Mouse (Mus musculus): ENCODE measurements at regions not wholly inside any gene's neighbourhood (a gene's known extent, or its start where the extent isn't known, plus 50 kb on each side); places are given as distances from the start of the nearest gene placed in this dataset.

GRCm38 (mm10) chr15:25468478-25468877 lies 54.9 kb upstream of the Basp1 start:
- peaks cover 6% of the 10 kb centered on the region; the same call in 1 of the 2 replicates for H3K4me1 ChIP-seq
- 0 out of 2 replicates have a peak, but pooled peaks cover 2% of the 10 kb centered on the region for H3K9me3 ChIP-seq
- no peaks in the 10 kb centered on the region for H3K36me3 ChIP-seq (replicated peaks; ENCODE audit: low read length)
- TF ChIP-seq FLI1 (IDR thresholded peaks at IDR 0.05; ENCODE audit: low read length) (no peak), GATA1 (IDR thresholded peaks at IDR 0.05; ENCODE audit: borderline replicate concordance, low read length) (no peak)
- no peak overlapping the region for H3K4me3 ChIP-seq (replicated peaks)
- H3K27me3 ChIP-seq (replicated peaks), result peaks cover 5% of the 10 kb centered on the region

GRCm38 (mm10) chr15:25469185-25469845 lies 55.8 kb upstream of the Basp1 start:
- Histone ChIP-seq H3K4me3 (replicated peaks) (no peak overlapping the region), H3K36me3 (replicated peaks; ENCODE audit: low read length) (no peaks in the 10 kb centered on the region), H3K4me1 (peaks cover 6% of the 10 kb centered on the region; the same call in 1 of the 2 replicates), H3K27me3 (replicated peaks) (peaks cover 5% of the 10 kb centered on the region), H3K9me3 (0 out of 2 replicates have a peak, but pooled peaks cover 2% of the 10 kb centered on the region)
- TF ChIP-seq FLI1 (IDR thresholded peaks at IDR 0.05; ENCODE audit: low read length), result no peak
- TF ChIP-seq GATA1 (IDR thresholded peaks at IDR 0.05; ENCODE audit: borderline replicate concordance, low read length), result no peak

DNA sequence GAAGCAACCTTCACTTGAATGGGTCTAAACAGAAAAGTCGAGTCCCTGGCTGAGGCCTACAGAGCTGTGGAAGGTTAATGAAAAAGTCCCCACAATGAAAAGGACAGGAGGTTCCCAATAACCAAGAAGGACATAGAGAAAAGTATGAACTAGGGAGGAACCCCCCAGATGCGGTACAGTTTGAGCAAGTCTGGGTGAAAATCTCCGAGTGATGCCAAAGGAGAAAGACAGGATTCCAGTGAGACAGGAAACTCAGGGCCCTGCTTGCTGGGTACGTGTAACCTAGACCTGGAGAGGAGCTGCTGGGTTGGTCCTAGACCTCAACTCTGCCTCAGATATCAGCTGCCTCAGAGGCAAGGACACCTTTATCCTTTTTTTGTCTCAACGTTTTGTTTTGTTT lies 57.8 kb upstream of the Basp1 start:
- Histone ChIP-seq H3K4me1 (peaks cover 6% of the 10 kb centered on the region; the same call in 1 of the 2 replicates), H3K4me3 (replicated peaks) (no peak overlapping the region), H3K9me3 (no peaks in the 10 kb centered on the region), H3K36me3 (replicated peaks; ENCODE audit: low read length) (no peaks in the 10 kb centered on the region), H3K27me3 (replicated peaks) (peaks cover 8% of the 10 kb centered on the region)
- no peak for TF ChIP-seq GATA1 (IDR thresholded peaks at IDR 0.05; ENCODE audit: borderline replicate concordance, low read length)

GRCm38 (mm10) chr15:25473201-25473710 lies 59.7 kb upstream of the Basp1 start:
- H3K4me1 ChIP-seq, result peaks cover 6% of the 10 kb centered on the region; the same call in 1 of the 2 replicates
- no peak overlapping the region for H3K4me3 ChIP-seq (replicated peaks)
- H3K9me3 ChIP-seq, result no peaks in the 10 kb centered on the region
- TF ChIP-seq FLI1 (IDR thresholded peaks at IDR 0.05; ENCODE audit: low read length) (no peak), GATA1 (IDR thresholded peaks at IDR 0.05; ENCODE audit: borderline replicate concordance, low read length) (no peak)
- peaks cover 8% of the 10 kb centered on the region for H3K27me3 ChIP-seq (replicated peaks)
- H3K36me3 ChIP-seq (replicated peaks; ENCODE audit: low read length), result no peaks in the 10 kb centered on the region

GRCm38 (mm10) chr15:25474096-25474495 lies 60.5 kb upstream of the Basp1 start:
- no peak for TF ChIP-seq FLI1 (IDR thresholded peaks at IDR 0.05; ENCODE audit: low read length)
- TF ChIP-seq GATA1 (IDR thresholded peaks at IDR 0.05; ENCODE audit: borderline replicate concordance, low read length), result no peak
- Histone ChIP-seq H3K36me3 (replicated peaks; ENCODE audit: low read length) (no peaks in the 10 kb centered on the region), H3K4me3 (replicated peaks) (no peak overlapping the region), H3K9me3 (no peaks in the 10 kb centered on the region), H3K27me3 (replicated peaks) (peaks cover 9% of the 10 kb centered on the region), H3K4me1 (peaks cover 7% of the 10 kb centered on the region; the same call in 1 of the 2 replicates)

- H3K9me3 ChIP-seq, result no peaks in the 10 kb centered on the region
- peaks cover 9% of the 10 kb centered on the region for H3K4me1 ChIP-seq
- TF ChIP-seq GATA1 (IDR thresholded peaks at IDR 0.05; ENCODE audit: borderline replicate concordance, low read length) (no peak), FLI1 (IDR thresholded peaks at IDR 0.05; ENCODE audit: low read length) (no peak)
- no peaks in the 10 kb centered on the region for H3K36me3 ChIP-seq (replicated peaks; ENCODE audit: low read length)
- H3K27me3 ChIP-seq (replicated peaks), result peaks cover 13% of the 10 kb centered on the region
- H3K4me3 ChIP-seq (replicated peaks), result no peak overlapping the region
Measured at GRCm38 (mm10) chr15:25482586-25482985, 69.0 kb upstream of the Basp1 start.

GRCm38 (mm10) chr15:25485372-25485771 lies 71.8 kb upstream of the Basp1 start:
- TF ChIP-seq GATA1 (IDR thresholded peaks at IDR 0.05; ENCODE audit: borderline replicate concordance, low read length) (no peak), FLI1 (IDR thresholded peaks at IDR 0.05; ENCODE audit: low read length) (no peak)
- H3K4me1 ChIP-seq, result peaks cover 20% of the 10 kb centered on the region
- H3K36me3 ChIP-seq (replicated peaks; ENCODE audit: low read length), result no peaks in the 10 kb centered on the region
- no peak overlapping the region for H3K4me3 ChIP-seq (replicated peaks)
- H3K9me3 ChIP-seq, result no peaks in the 10 kb centered on the region
- peaks cover 6% of the 10 kb centered on the region for H3K27me3 ChIP-seq (replicated peaks)

GRCm38 (mm10) chr15:25486158-25486557 lies 72.6 kb upstream of the Basp1 start:
- peaks cover 20% of the 10 kb centered on the region for H3K4me1 ChIP-seq
- H3K9me3 ChIP-seq, result no peaks in the 10 kb centered on the region
- no peaks in the 10 kb centered on the region for H3K36me3 ChIP-seq (replicated peaks; ENCODE audit: low read length)
- peaks cover 4% of the 10 kb centered on the region for H3K27me3 ChIP-seq (replicated peaks)
- no peak overlapping the region for H3K4me3 ChIP-seq (replicated peaks)
- TF ChIP-seq FLI1 (IDR thresholded peaks at IDR 0.05; ENCODE audit: low read length), result no peak
- TF ChIP-seq GATA1 (IDR thresholded peaks at IDR 0.05; ENCODE audit: borderline replicate concordance, low read length), result no peak

- H3K4me3 ChIP-seq (replicated peaks), result no peak overlapping the region
- no peaks in the 10 kb centered on the region for H3K9me3 ChIP-seq
- peaks cover 32% of the 10 kb centered on the region for H3K4me1 ChIP-seq
- TF ChIP-seq FLI1 (IDR thresholded peaks at IDR 0.05; ENCODE audit: low read length) (no peak), GATA1 (IDR thresholded peaks at IDR 0.05; ENCODE audit: borderline replicate concordance, low read length) (no peak)
- no peaks in the 10 kb centered on the region for H3K36me3 ChIP-seq (replicated peaks; ENCODE audit: low read length)
- no peaks in the 10 kb centered on the region for H3K27me3 ChIP-seq (replicated peaks)
Measured at GRCm38 (mm10) chr15:25489804-25490203, 76.2 kb upstream of the Basp1 start.

DNA sequence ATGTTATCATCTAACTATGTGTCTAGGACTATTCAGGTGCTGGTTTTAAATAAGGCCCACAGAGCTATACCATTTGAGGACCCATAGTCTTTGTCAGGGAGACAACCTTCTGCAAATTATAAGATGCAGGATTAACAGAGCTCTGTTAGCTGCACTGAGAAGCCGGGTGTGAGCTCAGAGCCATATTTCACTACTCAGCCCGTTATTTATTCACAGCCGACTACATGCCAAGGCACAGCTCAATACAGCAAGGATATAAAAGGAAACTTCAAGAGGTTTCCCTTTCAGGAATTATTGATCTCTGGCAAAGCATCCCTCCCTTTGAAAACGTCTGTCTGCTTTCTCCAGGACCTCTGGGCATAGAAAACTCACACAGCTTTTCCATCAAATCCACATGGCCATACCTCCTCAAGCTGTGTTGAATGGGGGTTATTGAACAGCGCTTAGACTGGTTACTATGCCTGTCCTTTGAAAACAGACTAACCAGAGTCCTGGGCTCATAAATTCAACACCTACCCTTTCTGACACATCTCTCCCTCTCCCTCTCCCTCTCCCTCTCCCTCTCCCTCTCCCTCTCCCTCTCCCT lies 78.7 kb upstream of the Basp1 start:
- Histone ChIP-seq H3K9me3 (no peaks in the 10 kb centered on the region), H3K4me1 (peaks cover 44% of the 10 kb centered on the region), H3K36me3 (replicated peaks; ENCODE audit: low read length) (no peaks in the 10 kb centered on the region), H3K27me3 (replicated peaks) (no peaks in the 10 kb centered on the region), H3K4me3 (replicated peaks) (no peak overlapping the region)
- TF ChIP-seq FLI1 (IDR thresholded peaks at IDR 0.05; ENCODE audit: low read length) (no peak), GATA1 (IDR thresholded peaks at IDR 0.05; ENCODE audit: borderline replicate concordance, low read length) (no peak)
